Mouse (Mus musculus) cerebellum, adult 9-10 months (tissue): ENCODE data around the gene Foxn3.
"Not testable (repeated sequence)": the region's sequence is repeated elsewhere in the genome, so short reads cannot be mapped to it uniquely, and the experiment has no call there.

Experiments
- DNase-seq: peaks from one replicate; pipeline ENCODE4 v3.0.0; 2022

Foxn3 gene

DNA sequence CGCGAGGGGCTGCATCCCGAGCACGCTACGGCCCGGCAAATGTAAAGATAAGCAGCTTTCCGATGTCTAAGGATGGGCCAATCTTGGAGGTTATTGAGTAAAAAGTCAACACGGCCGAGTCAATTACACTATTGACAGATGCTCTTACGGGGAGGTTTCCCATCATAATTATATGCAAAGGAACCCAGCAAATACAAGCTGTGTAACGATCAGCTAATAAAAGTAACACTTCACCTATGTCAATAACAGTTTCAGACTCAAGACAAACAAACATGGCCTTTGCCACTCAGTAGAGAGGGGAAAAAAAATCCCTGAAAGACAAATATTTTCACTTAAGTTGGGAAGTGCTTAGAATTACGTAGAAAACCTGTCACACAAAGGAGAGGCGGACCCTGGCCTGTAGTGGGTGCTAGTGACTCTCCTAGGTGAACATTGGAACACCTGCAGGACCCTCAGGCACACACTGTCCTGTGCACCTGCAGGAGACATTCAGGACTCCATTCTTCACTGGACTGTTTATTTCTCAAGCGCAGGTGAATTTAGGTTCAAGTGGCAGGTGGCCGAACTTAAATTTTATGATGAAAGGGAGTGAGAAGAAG, 356.3 kb downstream of the Foxn3 start:
- DNase-seq: no peak

DNA sequence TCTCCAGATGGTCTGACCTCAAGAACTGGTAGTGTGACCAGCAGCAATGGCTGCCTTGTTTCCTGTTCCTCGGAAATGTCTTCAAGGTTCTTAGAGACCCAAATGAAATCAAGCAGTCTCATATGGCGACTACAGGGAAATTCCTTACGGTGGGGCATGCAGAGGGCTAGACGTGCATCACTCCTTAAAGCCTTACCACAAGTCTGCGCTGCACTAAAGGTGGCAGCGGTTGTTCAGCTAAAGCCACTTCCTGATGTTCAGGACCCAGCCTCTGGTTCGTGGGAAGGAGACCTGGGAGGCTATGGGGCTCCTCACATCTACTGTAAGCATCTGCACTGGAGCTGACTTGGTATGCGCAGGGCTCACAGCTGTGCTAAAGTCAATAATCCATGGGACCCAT, 357.6 kb downstream of the Foxn3 start:
- no peak for DNase-seq

DNA sequence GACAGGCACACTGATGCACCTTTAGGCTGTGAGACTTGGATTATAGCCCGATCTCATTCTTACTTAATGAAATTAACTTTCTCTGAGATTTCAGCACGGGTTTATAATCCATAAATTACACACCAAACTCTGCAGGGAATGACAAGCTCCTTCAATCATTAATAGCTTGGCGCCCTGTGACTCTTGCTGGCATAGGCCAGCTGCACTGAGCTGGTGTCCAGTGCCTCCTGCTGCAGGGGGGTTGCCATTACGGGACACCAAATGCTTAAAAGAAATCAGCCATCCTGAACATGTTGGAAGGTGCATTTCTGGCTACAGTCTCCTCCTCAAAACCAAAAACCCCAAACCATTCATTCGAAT, 364.3 kb downstream of the Foxn3 start:
- DNase-seq: no peak

DNA sequence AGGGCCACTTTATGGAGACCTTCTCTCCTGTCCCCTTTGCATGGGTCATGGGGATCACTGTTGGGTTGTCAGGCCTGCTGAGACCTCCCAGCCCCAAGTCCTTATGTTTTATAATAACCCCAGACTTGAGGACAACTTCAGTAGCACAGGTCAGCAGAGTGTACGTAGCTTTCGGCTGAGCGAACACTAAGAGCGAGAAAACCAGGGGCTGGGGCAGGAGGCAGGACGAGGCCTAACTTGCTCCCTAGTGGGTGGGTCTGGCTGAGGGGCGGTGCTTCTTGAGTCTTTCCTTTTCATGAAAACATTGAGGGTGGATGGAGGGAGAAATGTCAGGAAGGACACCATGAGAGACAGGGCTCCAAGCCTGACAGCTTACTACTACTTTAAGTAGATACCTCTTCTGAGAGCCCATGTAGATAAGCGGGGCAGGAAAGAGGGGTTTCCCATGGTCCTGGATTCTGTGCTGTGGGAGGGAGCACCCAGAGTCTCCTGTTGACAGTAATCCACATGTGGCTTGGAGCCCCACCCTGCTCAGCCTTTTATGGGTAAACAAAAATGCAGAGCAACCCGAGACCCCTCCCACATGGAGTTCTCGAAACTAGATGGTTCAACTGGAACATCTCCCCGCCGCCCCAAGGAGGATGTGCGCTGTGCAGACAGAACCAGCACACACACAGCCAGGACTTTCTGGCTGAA, 364.8 kb downstream of the Foxn3 start:
- DNase-seq: no peak

DNA sequence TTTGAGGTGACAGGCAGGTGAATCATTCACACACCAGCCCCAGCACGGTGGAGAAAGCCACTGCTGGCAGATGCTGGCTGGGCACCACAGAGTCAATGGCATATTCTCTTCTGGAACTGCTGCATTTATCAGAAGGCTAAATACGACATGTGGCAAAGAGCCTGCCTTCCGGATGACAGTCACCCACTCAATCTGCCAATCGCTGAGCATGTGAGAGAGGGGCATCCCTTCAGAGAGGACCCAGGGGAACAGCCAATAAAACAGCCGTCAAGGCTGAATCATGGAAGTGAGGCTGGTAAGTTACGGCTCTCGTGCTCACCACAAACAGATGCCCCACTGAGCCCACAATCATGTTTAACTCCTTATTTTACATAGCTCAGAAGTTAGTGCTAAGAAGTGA, 366.4 kb downstream of the Foxn3 start:
- no peak for DNase-seq

DNA sequence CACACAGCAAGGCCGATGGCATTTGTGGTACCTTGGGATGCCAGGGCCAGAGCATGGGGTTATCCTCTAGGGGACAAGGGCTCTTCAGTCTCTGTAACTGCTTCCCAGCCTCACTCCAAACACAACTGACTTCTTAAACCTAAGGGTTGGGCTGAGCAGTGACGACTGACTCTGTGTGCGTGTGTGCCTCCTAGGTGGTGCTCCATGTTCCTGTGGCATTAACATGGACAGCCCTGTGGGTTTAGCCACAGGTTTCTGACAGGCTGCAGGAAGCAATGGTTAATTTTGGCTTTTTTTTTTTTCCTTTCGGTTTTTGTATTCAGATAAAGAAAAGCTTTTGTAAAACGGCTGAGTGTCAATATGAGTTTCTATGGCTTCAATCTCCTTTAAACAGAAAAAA, 367.7 kb downstream of the Foxn3 start:
- no peak for DNase-seq

DNA sequence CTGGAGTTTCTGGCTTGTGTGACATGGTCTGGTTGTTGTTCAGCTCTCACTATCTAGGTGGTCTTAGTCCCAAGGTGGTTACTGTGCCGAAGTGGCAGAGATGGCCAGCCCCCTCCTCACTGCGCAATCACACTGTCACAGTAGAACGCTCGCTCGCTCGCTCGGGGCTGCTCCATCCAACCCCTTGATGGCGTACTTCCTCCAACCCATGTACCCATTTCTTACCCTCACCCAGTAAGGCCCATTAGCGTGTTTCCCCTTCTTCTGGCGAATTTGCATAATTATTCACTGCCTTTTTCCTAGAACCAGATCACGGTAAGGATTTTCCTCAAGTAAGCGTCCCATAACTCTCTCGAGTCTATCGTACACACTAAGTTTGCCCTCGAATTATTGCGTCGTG, 369.3 kb downstream of the Foxn3 start:
- not testable (repeated sequence) for DNase-seq

DNA sequence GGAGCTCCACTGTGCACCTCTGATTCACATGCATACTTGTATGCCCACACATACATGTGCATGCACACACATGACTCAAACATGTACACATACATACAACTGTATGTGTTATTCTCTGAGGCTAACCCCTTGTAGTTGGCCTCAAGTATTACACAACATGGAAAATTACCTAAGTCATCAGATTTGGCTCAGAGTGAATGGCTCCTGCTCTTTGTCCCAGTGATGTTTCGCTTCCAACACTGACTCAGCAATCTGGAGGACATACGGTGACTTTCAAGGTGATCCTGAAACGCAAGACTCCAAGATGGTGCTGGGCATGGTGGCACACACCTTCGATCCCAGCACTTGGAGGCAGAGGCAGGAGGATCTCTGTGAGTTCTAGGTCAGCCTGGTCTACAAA, 375.7 kb downstream of the Foxn3 start:
- no peak for DNase-seq

DNA sequence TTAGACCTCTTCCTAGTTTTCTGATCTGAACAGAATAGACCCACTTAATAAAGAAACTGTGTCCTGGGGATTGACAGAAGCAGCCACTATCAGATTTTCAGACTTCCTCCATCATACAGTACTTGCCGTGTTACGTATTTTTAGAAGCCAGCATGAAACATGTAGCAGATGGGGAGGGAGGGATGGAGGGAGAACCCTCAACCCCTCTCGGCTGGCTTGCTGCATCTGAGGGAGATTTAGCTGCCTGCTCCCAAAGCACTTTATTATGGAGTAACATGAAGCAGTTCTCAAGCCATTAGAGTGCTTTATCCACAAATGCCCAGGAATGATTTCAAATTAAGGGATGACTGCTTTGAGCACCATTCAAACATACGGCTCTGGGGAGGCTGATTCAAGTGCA, 377.1 kb downstream of the Foxn3 start:
- no peak for DNase-seq

DNA sequence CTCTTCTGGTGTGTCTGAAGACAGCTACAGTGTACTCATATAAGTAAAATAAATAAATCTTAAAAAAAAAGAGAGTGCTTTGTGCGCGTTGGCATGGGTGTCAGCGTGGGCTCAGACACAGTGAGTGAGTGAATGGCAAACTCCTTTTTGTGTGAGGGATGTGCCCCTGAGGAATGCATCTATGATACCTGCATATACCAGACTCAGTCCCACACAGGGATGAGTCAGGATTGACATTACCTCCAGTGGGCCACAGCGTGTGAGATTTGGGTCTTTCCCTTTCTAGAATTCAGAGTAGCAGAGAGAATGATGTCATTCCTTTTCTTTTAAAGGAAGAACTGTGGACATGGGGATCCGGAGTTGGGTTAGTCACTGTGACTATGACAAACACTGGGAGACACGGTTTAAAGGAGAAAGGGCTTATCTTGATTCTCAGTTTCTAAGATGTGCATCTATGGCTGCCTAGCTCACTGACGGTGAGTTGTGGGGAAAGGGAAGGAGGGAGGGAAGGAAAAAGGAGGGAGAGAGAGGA, 380.1 kb downstream of the Foxn3 start:
- no peak for DNase-seq

DNA sequence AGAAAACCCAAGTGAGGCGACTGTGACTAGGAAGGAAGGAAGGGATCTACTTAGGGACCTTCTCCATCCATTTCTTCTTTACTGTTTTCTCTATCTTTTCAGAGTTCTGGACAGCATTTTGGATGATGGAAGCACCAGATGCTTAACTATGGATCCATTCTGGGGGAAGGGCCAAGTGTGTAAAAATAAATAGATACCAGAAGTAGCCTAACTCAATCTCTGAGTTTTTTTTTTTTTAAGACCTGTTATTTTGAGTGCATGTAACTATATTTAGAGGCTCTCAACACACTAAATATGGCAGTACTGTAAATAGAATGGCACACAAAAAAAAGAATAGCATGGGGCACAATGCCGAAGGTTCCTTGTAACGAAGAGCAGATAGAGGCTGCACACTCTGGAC, 381.0 kb downstream of the Foxn3 start:
- DNase-seq: no peak

DNA sequence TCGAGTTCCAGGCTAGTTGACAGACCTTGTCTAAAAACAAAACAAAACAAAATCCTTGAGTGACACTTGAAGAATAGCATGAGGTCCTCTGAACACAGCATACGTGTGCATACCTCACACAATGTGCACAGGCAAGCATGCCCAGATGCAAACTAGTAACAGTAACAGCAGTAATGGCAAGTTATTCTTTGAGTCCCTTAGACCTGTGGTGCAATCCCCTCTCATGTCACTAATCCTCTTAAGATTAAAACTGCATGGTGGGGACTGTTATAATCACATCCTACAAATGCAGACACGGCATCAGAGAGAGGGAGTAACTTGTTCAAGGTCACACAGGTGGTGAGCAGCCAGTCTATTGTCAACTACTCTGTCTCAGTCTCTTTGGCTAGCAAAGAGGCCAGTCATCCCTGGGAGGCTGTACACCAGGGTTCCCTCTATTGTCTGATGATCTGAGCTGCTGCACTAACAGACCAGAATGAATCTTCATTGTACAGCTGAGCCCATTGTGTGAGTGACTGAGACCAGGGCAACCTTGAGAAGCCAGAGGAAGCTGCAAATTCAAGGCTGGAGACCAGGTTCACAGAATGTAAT, 383.1 kb downstream of the Foxn3 start:
- no peak for DNase-seq

DNA sequence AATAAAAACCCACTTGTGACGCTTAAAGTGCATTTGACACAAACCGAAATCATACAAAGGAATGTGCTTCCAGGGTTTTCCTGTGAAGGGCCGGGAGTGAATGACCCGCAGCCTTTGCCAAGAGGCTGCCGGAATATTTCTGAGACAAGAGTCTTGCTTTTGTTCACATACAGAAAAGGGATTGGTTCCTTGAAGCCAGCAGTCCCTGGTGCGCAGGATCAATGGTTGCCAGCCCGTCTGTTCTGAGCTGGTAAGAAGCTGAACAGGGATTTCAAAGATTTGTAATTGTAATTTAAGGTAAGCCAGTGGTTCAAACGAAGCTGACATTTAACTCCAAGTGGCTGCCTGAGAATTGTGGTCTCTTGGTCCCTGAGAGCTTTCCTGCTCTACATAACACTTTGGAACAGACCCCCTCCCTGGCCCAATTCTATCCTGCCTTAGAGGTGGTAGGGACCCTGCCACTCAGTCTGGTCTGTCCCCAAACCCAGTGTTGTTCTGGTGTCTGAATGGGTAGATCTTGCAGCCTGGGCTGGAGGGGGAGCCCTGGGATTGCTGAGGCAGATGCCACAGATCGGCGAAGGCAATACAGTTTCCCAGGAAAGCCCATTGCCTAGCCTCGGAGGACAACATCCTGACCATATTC, 388.3 kb downstream of the Foxn3 start:
- DNase-seq: no peak

DNA sequence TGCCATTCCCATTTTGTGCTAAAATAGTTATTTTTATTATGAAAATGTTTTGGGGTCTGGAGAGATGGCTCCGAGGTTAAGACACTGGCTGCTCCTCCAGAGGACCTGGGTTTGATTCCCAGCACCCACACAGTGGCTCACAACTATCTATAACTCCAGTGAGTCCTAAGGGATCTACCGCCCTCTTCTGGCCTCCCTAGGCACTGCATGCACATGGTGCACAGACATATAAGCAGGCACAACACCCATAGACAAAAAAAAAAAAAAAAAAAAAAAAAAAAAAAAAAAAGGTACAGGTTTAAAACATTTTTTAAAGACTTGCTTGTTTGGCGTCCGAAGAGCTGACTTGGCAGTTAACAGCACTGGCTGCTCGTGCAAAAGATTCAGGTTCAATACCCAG, 391.2 kb downstream of the Foxn3 start:
- DNase-seq: no peak

DNA sequence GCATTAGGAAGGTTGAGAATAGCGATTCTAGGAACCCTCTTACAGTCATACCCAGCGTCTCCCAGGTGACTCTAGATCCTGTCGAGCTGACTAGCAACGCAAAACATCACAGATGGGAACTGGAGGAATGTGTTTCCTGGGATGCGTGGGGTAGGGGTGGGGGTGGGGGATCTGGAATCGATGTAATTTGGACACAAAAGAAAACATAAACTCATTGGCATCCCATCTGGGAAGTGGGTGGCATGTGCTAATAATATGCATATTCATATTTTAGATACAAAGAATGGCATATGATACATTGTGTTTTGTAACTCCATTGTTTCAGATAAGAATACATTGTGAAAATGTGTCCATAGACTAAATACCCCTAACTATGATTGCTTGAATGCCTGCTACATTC, 393.5 kb downstream of the Foxn3 start:
- no peak for DNase-seq

DNA sequence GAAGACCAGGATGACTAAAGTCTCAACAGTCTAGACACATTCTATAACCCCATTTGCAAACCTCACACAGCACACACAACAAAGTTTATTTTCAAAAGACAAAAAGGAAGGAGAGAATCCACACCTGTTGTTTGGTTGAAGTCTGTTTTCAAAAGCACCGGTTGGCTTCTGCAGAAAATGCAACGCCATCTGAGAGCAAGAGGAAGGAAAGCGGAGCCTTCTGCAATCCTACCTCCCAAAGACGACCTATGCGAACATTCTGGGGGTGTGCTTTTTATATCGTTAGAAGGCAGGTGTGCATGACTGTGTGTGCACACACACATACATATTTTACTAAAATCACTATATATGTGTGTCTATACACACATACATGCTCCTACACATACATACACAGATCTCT, 397.3 kb downstream of the Foxn3 start:
- no peak for DNase-seq

DNA sequence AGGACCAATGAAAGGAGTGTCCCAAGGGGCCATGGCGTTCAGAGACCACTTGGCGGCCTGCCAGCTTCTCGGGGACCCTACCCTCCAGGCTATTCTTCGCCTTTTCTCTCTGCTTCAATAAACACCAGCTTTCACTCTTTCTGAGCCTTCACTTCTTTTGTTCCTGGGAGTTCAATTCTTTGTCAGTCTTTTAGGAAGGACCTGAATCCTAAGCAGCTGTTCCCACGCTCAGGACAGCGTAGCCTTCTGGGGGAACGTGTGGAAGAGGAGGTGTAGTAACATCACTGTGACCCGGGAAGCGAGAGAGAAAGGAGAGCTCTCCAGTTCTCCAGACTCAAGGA, 400.1 kb downstream of the Foxn3 start:
- DNase-seq: no peak

DNA sequence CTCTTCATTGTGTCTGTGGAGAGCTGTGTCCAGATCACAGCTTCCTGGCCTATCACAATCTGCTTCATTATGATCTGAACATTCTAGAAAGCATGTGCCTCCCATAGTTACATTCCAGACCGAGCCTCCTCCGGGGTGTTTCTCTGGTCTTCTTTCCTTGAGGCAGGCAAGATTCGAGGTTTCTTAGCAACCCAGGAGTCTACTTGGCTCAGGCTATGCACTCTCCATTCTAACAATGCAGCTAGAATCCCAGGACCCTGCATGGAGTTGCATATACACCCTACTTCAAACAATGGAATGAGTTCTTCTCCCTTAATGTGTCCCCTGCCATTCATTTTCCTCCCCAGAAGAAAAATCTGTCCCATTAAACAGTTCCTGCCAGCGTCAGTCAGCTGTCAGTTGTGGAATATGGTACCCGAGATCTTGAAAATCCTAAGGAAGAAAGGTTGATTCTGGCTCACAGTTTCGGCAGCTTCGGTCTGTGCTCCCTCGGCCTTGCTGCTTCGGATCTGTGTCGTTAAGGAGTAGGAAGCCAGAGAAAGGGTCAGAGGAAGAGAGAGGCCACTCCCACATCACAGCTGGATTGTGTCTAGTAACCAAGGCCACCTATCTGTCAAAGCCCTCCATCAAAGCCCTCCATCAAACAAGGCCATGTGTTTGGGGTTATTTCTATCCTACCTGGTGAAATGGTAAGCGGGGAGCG, 400.6 kb downstream of the Foxn3 start:
- DNase-seq: no peak

DNA sequence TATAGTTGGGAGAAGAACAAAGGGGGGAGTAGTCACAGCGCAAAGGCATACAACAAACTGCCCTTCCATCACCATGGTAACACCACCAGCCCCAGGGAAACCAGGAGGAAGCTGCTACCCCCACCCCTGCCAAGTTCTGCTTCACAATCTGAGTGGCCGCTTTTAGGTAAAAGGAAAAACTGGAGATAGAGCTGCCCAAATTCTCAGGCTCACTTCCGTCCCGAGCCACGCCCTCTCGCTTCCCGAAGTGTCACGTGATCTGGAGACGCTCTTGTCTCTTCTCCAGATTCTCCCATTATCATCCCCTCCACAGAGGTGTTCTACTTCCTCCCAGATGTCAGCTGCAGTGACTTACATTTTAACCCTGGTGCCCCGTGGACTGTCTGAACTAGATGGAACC, 401.2 kb downstream of the Foxn3 start:
- DNase-seq: no peak

DNA sequence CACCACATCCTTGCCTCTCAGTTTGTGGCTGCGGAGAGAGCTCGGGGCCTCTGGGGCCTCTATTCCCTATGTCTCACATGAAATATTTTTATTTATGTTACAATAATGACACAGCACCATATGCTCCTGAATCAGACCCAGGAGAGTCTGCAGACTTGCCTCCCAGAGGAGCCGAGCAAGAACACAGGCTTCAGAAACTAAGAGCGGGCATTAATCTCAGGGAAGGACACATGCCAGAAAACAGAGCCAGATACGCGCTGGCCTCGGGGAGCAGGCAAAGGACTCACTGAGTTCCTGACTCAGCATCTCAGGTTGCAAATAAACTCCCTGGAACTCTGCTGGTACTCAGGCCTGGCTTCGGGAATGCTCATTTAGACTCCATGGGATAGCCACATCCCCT, 403.3 kb downstream of the Foxn3 start:
- DNase-seq: peak; percentile 32

DNA sequence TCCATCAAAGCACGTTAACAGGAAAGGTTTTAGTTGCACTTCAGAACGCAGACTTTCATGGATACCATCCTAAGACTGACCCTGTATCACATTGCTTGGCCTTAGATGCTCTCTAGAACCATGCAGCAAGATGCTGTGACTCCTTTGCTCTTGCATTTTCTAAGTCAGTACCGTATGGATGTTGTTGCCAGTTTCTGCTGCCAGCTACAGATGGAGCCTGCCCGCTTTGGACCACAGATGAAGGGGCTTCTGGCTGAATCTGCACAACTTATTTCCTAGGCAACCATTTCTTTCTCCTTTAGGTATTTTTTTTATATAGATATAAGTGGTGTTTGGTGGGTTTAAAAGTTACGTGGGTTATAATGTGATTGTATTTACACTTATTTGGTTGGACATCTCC, 407.5 kb downstream of the Foxn3 start:
- no peak for DNase-seq

DNA sequence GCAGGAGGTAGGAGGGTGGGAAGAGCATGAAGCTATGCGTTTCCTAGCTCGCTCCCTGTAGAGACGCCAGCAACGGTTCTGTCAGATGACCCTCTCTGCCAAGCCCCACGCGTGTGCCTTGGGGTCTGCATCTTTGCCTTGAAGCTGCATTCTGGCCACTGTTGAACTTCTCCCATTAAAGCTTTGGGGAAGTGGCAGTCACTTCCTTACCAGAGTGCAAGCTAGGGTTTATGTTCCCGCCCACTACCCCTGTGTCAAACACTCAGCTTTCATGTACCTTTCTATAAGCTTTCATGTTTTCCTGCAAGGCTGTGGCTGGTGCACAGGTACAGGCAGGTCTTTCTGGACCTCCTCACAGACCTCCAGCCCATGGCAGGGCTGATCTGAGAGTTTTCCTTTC, 409.2 kb downstream of the Foxn3 start:
- DNase-seq: no peak

DNA sequence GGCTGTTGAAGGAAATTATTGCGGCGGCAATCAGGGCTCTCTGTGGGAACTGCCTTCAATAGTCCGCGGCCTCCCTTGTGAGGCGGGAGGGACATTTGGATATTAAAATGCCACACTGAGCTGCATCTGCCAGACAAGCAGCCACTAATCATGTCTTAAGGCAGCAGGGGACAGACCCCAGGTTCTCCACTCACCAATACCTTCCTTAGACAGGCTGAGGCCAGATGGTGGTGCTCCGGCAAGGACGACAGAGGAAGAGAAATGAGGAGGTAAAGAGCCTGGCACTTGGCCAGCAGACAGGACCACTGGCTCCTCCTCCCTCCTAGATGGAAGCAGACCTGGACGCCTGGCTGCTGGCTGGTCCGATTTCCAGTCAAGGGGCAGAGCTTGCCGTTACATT, 409.7 kb downstream of the Foxn3 start:
- DNase-seq: peak; percentile 69

DNA sequence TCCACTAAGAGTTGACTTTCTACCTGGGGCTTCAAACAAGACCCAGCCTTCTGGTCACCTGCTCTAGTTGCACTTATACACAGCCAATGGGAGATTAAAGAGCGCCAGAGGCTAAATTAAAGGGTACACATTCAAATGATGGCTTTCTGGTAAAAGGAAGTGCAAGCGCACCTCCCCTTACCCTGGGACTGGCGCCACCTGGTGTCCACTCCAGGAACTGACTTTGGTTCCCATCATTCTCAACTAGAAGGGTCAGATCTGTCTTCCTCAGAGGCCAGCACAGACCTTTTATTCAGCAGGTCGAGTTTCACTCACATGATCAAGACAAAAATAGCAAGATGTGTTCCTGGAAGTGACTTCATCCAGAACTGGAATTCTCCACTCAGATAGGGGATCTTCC, 413.3 kb downstream of the Foxn3 start:
- peak; percentile 27 for DNase-seq
